Mouse (Mus musculus): ENCODE results near the gene Cxadr. TPM values are rescaled to one million over a fixed set of nuclear protein-coding genes. Genes with fewer than 3 reads are reported as not detected.
A peak's percentile ranks its signal among the peaks of the same experiment; 100 is the strongest.

The Cxadr gene
- polyA plus RNA-seq (2015; fragmentation: Nextera tagmentation; extraction: Ambion mirVana): 3.6 and 4.0 TPM in 2 replicates

GRCm38 (mm10) chr16:78301183-78301830, at the start of gene Cxadr:
TSS of gene Cxadr (plus strand) at chr16:78301489.
- DNase-seq (ENCODE audit: low spot score): peak; percentile 82

DNA sequence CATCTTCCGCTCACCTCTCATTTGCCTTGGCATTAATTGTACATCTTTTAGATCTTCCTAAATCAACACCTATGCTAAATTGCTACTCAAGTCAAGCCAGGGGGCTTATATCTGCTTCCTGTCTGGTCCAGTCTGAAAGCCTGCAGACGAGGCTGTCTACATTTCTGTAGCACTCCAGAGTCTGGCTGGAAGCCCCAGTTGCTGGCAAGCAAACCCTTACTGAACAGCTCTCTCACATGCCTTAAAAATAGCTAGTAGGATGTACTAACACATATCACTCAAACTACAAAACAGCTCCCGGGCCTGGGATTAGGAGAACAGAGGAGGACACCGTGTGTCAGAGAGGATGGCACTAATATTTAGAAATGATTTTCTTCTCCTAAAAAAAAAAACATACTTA, 42.3 kb upstream of the Cxadr start:
- no peak for DNase-seq (ENCODE audit: low spot score)

DNA sequence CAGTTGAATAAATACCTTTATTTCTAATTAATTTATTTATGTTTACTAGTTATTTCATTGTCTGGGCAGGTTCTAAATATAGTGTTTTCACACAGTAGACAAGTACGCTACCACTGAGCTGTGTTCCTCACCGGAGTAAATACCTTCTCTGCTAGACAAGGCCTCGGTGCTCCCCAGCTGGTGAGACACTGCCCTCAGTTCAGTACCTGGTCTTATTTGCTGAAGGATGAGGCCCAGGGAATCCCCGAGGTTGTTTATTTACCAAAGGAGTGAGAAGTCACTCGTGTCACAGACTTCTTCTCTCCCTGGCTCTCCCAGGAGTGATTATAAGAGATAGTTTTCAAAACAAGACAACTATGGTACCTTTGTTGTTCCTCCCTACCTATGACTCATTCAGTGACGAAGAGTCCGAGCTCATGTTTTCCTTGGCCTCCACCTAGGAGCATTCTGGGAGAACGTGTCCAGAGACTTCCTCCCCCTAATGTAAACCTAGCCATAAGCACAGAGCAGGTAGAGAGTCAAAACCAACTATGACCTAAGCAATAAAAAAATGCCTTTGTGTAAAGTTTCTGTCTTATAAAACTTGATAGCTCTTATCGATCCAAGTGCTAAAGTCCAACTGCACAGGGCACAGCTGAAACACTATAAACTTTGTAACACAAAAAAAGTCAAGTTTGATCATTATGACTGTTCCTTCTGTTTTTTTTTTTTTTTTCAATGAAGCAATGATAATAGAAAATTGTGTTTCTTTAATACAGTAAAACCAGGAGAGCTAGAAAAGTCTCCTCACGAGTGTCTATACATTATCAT, 41.0 kb upstream of the Cxadr start:
- DNase-seq (ENCODE audit: low spot score): no peak

DNA sequence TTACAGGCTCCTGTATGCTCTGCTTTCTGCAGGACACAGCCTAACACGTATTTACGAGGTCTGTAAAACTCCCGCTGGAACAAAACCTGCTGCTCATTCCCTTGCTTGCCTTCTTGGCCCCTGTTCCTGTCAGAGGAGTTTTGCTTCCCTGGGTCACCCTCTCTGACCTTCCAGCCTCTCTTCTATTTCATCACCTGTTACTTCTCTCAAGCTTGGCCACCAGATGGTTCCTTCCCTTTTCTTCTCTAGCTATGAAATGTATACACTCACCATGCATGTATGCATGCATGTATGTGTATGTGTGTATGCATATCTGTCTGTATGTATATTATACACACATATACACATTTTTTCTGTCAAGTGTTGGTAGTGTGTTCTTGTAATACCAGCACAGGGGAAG, 39.8 kb upstream of the Cxadr start:
- DNase-seq (ENCODE audit: low spot score): no peak

DNA sequence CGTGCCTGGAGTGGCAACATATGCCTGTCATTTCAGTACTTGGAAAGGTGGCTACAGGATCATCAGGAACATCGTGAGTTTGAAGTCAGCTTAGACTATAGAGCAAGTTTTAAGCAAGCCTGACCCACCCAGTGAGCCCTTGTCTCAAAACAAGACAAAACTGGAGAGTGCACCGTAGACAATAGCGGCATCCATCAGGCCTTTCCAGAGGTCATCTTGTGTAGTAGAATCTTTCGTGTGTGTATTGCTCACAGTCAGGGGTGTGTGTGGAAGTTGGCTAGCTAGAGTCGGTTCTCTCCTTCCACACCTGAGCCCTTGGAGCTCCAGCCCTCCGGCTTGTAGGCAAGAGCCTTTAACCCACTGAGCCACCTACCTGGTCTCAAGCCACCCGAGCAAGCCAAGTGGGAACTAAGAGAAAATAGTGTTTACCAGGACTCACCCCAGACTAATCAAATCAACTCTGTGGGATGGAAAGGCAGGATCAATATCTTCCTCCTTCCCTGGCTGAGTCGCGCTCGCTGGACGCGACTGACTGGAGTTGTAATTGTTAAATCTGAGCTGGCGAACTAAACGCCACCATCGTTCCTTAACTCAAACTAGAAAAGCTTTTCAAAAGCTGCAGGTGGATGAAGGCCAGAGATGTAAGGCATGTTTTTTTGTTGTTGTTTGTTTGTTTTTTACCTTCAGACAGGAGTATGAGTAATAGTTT, 36.7 kb upstream of the Cxadr start:
- DNase-seq (ENCODE audit: low spot score): peak; percentile 2

DNA sequence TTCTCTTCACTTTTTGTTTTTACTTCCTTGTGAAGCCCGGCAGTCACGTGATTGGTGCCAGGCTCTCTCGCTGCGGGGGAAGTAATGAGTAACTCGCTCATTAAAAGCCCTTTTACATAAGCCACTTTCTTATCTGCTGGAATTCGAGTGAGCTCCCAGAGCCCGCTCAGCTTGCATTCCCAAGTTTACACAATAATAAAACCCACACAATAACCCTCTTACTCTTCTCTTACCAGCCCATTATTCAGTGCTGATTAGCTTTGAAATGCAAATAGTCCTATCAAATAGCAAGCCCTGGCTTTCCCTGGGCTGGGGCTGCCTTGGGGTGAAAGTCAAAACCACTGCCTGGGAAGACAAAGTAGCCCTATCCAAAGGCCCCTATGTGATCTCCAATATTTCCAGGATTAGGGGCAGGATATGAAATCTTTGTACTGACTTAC, 36.1 kb upstream of the Cxadr start:
- peak; percentile 28 for DNase-seq (ENCODE audit: low spot score)

GRCm38 (mm10) chr16:78265826-78266225, 35.5 kb upstream of the Cxadr start:
- no peak for DNase-seq (ENCODE audit: low spot score)

DNA sequence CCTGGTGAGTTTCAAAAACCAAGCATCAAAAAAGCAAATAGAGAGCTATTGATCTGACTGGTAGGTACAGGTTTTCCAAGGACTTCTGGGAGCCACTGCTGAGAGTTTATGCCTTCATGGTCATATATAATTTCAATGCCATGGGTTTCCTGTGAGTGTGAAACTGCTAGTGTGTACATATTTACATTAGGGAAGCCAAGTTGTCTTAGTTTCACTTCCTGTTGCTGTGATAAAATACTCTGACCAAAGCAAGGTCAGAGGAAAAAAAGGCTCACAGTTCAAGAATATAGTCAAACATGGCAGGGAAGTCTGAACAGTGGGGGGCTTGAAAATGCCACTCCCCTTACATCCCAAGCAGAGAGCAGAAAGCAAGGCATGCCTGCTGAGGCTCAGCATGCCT, 33.8 kb upstream of the Cxadr start:
- DNase-seq (ENCODE audit: low spot score): no peak

DNA sequence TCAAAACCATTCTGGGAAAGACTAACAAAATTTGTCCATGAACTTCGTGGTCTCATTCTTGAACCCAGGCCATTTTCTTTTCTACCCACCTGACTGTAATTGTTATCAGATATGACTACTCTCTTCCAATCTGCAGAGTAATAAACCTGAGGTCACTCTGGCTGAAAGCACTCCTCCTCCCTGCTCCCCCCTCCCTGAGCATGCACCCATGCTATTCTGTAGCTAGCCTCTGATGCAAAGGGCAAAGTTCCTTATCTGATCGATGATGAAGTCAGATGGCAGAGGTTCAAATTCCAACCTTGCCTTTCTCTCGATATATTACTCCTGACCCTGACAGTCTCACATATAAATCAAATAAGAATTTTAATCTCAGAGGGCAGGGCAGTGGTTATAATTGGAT, 33.1 kb upstream of the Cxadr start:
- no peak for DNase-seq (ENCODE audit: low spot score)

DNA sequence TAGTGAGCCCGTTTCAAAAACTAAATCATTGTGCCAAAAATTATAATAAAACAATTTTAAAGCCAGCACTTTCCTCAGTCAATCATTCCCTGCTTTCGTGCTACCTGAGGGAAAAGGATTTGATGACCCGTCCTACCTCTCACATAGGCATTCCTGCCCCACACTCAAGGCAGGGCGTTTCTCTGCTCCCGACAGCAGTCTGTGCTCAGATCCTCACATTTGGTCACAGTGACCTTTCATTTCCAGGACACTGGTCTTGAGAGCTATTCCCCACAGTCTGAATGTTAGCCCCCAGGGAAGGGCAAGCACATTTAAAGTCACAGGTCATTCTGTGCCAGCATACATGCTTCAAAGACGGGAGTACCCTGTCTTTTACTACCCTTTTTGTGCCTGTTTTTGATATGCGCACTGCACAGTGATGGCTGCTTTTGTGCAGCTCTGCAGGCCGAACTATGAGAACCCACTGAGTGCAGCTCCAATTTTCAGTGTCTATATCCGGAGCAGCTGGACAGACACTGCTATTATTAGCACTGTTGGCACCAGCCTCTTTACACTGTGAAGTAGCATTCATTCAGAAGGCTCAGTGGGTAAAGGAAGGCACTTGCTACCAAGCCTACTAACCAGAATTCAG, 26.3 kb upstream of the Cxadr start:
- DNase-seq (ENCODE audit: low spot score): no peak

DNA sequence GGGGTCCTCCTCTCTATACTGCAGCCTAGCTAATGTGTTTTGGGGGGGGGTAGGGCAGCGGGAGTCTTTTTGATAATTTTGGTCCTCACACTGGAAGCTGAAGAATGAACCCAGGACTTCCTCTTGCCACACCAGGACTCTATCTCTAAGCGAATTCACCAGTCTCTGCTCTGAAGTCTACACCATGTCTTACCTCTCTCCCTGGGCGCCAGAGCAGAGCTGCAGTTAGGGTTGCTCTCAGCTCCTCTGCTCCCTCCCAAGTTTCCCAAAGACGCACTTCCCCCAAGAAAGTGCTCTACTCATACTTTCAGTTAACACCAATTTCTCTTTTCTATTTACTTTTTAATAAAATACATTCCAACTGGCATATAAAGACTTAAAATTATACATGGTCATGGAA, 23.7 kb upstream of the Cxadr start:
- no peak for DNase-seq (ENCODE audit: low spot score)

- DNase-seq (ENCODE audit: low spot score): no peak
These were observed 21.0 kb upstream of the Cxadr start for GRCm38 (mm10) chr16:78280093-78280881.

- no peak for DNase-seq (ENCODE audit: low spot score)
These were observed 18.1 kb upstream of the Cxadr start for GRCm38 (mm10) chr16:78283231-78283630.

GRCm38 (mm10) chr16:78294051-78294450, 7.2 kb upstream of the Cxadr start:
- no peak for DNase-seq (ENCODE audit: low spot score)

DNA sequence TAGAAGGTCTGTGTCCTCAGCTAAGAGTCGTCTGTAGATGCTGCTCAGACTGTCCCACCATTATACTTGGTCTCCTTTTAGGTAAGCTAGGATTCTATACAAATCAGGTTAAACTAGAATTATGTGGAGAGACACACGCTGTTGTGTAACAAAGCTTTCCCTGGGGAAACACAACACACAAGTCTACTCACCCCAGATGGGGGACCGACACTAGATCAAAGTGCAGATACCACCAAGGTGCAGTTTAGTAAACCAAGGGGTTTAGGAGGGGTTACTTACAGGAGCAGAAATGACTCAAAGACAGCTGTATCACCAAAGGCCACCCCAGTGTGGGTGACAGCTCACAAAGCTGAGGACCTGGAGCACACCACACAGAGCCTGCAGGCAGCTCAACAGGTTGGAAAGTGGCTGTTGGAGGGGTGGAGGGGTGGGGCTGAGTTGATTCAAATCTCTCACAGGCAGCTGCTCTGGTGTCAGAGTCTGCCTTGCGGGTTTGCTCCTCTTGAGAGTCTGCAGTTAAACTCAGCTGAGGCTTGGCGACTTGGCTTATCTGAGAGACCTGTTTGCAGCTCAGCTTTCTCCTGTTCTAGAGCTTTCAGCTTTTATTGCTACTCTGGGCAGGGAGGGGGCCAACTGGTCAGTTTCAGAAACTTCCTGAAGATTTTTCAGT, 6.5 kb upstream of the Cxadr start:
- peak; percentile 52 for DNase-seq (ENCODE audit: low spot score)

DNA sequence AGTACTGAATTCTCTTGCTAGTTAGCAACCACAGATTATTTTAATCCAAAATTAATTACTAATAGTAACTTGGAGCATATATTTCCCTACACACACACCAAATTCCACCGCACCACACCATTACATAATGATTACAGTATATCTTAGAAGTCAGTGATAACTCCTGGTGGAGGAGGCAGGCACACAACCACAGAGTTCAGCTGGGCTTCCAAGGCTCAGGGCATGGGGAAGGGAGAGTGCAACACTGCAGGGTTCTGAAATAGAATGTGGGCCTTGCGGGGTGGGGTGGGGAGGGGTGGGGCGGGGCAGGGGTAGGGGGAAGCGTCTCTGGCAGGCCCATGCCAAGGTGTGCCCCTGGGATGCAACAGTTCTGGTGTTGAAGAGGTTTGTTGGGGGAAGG, 5.7 kb upstream of the Cxadr start:
- no peak for DNase-seq (ENCODE audit: low spot score)

DNA sequence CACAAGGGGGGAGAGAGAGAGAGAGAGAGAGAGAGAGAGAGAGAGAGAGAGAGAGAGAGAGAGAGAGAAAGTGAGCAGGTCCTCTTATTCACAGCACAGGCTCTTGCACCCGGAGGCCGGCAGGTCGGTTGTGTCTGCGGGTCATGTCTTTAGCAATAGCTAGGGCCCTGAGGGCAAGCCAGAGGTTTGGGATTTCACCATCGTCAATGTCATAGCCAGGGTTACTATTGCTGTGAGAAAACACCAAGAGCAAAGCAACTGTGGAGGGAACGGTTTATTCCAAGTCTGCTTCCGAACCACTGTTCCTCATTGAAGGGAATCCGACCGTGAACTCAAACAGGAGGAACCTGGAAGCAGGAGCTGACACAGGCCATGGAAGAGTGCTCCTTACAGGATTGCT, 5.2 kb upstream of the Cxadr start:
- DNase-seq (ENCODE audit: low spot score): no peak

GRCm38 (mm10) chr16:78301831-78302677, 765 bp downstream of the Cxadr start:
- peak; percentile 26 for DNase-seq (ENCODE audit: low spot score)

- peak; percentile 7 for DNase-seq (ENCODE audit: low spot score)
These were observed 1.4 kb downstream of the Cxadr start for GRCm38 (mm10) chr16:78302678-78303050.

Measured in thymus, postnatal 0 days (tissue).